Mouse (Mus musculus) liver, postnatal 0 days (tissue): ENCODE results near the gene Rnf145.

ENCODE experiments used
- CTCF ChIP-seq: sonication (generic); IDR thresholded peaks from 2 replicates; pipeline ENCODE4 v1.5.1; 2016; ENCODE audit warnings: antibody characterized with exemption, low read depth
- EP300 ChIP-seq: IDR thresholded peaks from 2 replicates; pipeline ENCODE4 v1.6.1; 2016; ENCODE audit warnings: antibody characterized with exemption, low read depth, mild to moderate bottlenecking

- TF ChIP-seq CTCF (no peak), EP300 (no peak)
Observed at GRCm38 (mm10) chr11:44526654-44527263, 8.0 kb downstream of the Rnf145 start.
